Comparison of ENCODE assay signal across 9 mouse cellular contexts in genomic region chr16:18407912-18408311, GRCm38 (mm10). TPM values are rescaled to one million over a fixed set of nuclear protein-coding genes. Genes with fewer than 3 reads are reported as not detected.
DNase-seq lines count a peak whose midpoint lies in the region; ATAC-seq and TF ChIP-seq lines count a peak whose summit lies in the region.
"Had no signal": no experiment of that assay in that cellular context is flagged by ENCODE, and none has a peak within 500 bp of the region (broad histone marks: within the 10 kb centered on the region; RNA-seq: fewer than 3 reads in every experiment).

No protein-coding gene starts in this region.

- H3K27me3 ChIP-seq in forebrain, embryonic 13.5 days: no peaks in the 10 kb centered on the region
- no peaks in the 10 kb centered on the region for H3K27me3 ChIP-seq in hindbrain, embryonic 16.5 days (replicated peaks; ENCODE audit: control insufficient read depth, insufficient read depth, low read length)

- WGBS in forebrain, embryonic 13.5 days: 65% methylated on average over 7 of the region's 7 CpGs
- 43% methylated on average over 7 of the region's 7 CpGs for WGBS in hindbrain, embryonic 16.5 days

- no peak for TF ChIP-seq CTCF in layer of hippocampus, adult 2 months (conservative IDR thresholded peaks at IDR 0.05)

- no peaks in the 10 kb centered on the region for H3K9me3 ChIP-seq in forebrain, embryonic 13.5 days (replicated peaks)
- no peaks in the 10 kb centered on the region for H3K9me3 ChIP-seq in hindbrain, embryonic 16.5 days (ENCODE audit: control insufficient read depth, low read length)

- H3K36me3 ChIP-seq in forebrain, embryonic 13.5 days (ENCODE audit: poor library complexity, severe bottlenecking): peaks cover 77% of the 10 kb centered on the region
- H3K36me3 ChIP-seq in hindbrain, embryonic 16.5 days (ENCODE audit: control insufficient read depth, insufficient read depth, low read length): peaks cover 32% of the 10 kb centered on the region

- peak overlapping the region; percentile 30; the same call in 1 of the 2 replicates for H3K9ac ChIP-seq in forebrain, embryonic 13.5 days
- H3K9ac ChIP-seq in hindbrain, embryonic 16.5 days (ENCODE audit: low read depth, low read length): no peak overlapping the region; the same call in 1 of the 2 replicates

- H3K27ac ChIP-seq in layer of hippocampus, adult 2 months: peak overlapping the region; percentile 48; the same call in 1 of the 2 replicates
- H3K27ac ChIP-seq in forebrain, embryonic 13.5 days: peak overlapping the region; percentile 49
- H3K27ac ChIP-seq in hindbrain, embryonic 16.5 days (ENCODE audit: low read depth, low read length): peak overlapping the region; percentile 34; the same call in 1 of the 2 replicates

- no peak for ATAC-seq in forebrain, embryonic 13.5 days
- ATAC-seq in hindbrain, embryonic 16.5 days: peak; percentile 15; the same call in 1 of the 2 replicates

- no peak overlapping the region for H3K4me3 ChIP-seq in layer of hippocampus, adult 2 months
- H3K4me3 ChIP-seq in forebrain, embryonic 13.5 days: no peak overlapping the region
- no peak overlapping the region for H3K4me3 ChIP-seq in hindbrain, embryonic 16.5 days (ENCODE audit: low read length)

- H3K4me1 ChIP-seq in forebrain, embryonic 13.5 days: peaks cover 32% of the 10 kb centered on the region
- H3K4me1 ChIP-seq in hindbrain, embryonic 16.5 days (ENCODE audit: control insufficient read depth, insufficient read depth, low read depth, low read length): peaks cover 24% of the 10 kb centered on the region; the same call in 1 of the 2 replicates

- H3K4me2 ChIP-seq in forebrain, embryonic 13.5 days: no peak overlapping the region
- no peak overlapping the region for H3K4me2 ChIP-seq in hindbrain, embryonic 16.5 days (ENCODE audit: low read length)

- no peak for DNase-seq in layer of hippocampus, adult 2 months (ENCODE audit: low spot score in 2 of 2)
- no peak for DNase-seq in layer of hippocampus, adult 8-10 months (ENCODE audit: low spot score in 2 of 2)
- peak; percentile 74 for DNase-seq in brain, adult 2 months (ENCODE audit: low read depth, low spot score)
- DNase-seq in urinary bladder, adult 2 months (ENCODE audit: low spot score): no peak
- no peak for DNase-seq in gastrocnemius, postnatal 4 days (ENCODE audit: low spot score in 2 of 2)
- DNase-seq: kidney, adult 11 months; thymus, postnatal 4 days had no signal

RNA-seq across cellular contexts. Expression of gene Txnrd2, which starts 18.3 kb away (rescaled TPM):
- 10 to 100 TPM; 19.7 to 21.4 TPM for total RNA-seq in layer of hippocampus, adult 2 months (2021)
- total RNA-seq in layer of hippocampus, adult 8-10 months (2022): 10 to 100 TPM; 19.4 to 24.4 (median 21.0) TPM
- polyA plus RNA-seq in forebrain, embryonic 13.5 days (2015; fragmentation: Nextera tagmentation; extraction: Ambion mirVana): 23.4 and 25.1 TPM in 2 replicates
- polyA plus RNA-seq in hindbrain, embryonic 16.5 days (2015; fragmentation: Nextera tagmentation; extraction: Ambion mirVana): 37.5 and 40.6 TPM in 2 replicates
- polyA plus RNA-seq in urinary bladder, adult 2 months (2012; rRNA removed): 16.5 and 21.5 TPM in 2 replicates
- total RNA-seq in gastrocnemius, postnatal 4 days (2021): 10 to 100 TPM; 10.1 to 14.9 TPM

RNA-seq across cellular contexts. Expression of gene Comt, which starts 18.7 kb away (rescaled TPM):
- 10 to 100 TPM; 74.6 to 75.1 TPM for total RNA-seq in layer of hippocampus, adult 2 months (2021)
- 10 to 100 TPM; 67.1 to 80.6 (median 76.9) TPM for total RNA-seq in layer of hippocampus, adult 8-10 months (2022)
- polyA plus RNA-seq in forebrain, embryonic 13.5 days (2015; fragmentation: Nextera tagmentation; extraction: Ambion mirVana): 64.0 and 70.1 TPM in 2 replicates
- polyA plus RNA-seq in hindbrain, embryonic 16.5 days (2015; fragmentation: Nextera tagmentation; extraction: Ambion mirVana): 119 and 123 TPM in 2 replicates
- polyA plus RNA-seq in urinary bladder, adult 2 months (2012; rRNA removed): 169 and 205 TPM in 2 replicates
- total RNA-seq in gastrocnemius, postnatal 4 days (2021): 10 to 100 TPM; 52.9 to 62.8 TPM

RNA-seq across cellular contexts. Expression of gene Arvcf, which starts 59.9 kb away (rescaled TPM):
- total RNA-seq in layer of hippocampus, adult 2 months (2021): 10 to 100 TPM; 40.4 to 41.4 TPM
- total RNA-seq in layer of hippocampus, adult 8-10 months (2022): 10 to 100 TPM; 35.5 to 52.4 (median 41.6) TPM
- 77.2 and 95.0 TPM in 2 replicates for polyA plus RNA-seq in forebrain, embryonic 13.5 days (2015; fragmentation: Nextera tagmentation; extraction: Ambion mirVana)
- polyA plus RNA-seq in hindbrain, embryonic 16.5 days (2015; fragmentation: Nextera tagmentation; extraction: Ambion mirVana): 68.3 and 80.3 TPM in 2 replicates
- polyA plus RNA-seq in urinary bladder, adult 2 months (2012; rRNA removed): 15.6 and 17.3 TPM in 2 replicates
- 10 to 100 TPM; 34.6 to 36.9 TPM for total RNA-seq in gastrocnemius, postnatal 4 days (2021)
